Mouse (Mus musculus) limb, embryonic 13.5 days (tissue): ENCODE measurements around the gene Dennd1a. TPM values are rescaled to one million over a fixed set of nuclear protein-coding genes. Genes with fewer than 3 reads are reported as not detected.

Experiments used
- ATAC-seq: fragments of 200-750 bp; cut with Nextera tagmentation; 2 replicates; pipeline ENCODE4 v1.8.0; 2017; ENCODE audit warnings: low read depth, moderate number of reproducible peaks, moderate TSS enrichment; ENCODE audit not compliant: low FRiP score
- H3K27ac ChIP-seq: fragments of 300-500 bp; sonication (generic); 2 replicates; pipeline ENCODE4 v1.5.1; 2015; ENCODE audit warnings: inconsistent platforms, mild to moderate bottlenecking, moderate library complexity
- H3K27me3 ChIP-seq: fragments of 300-500 bp; sonication (generic); 2 replicates; pipeline ENCODE4 v1.6.1; 2015; ENCODE audit warnings: mild to moderate bottlenecking, inconsistent platforms
- H3K36me3 ChIP-seq: fragments of 300-500 bp; sonication (generic); 2 replicates; pipeline ENCODE4 v1.6.1; 2015; ENCODE audit warnings: inconsistent platforms, mild to moderate bottlenecking, moderate library complexity
- H3K4me1 ChIP-seq: fragments of 300-500 bp; sonication (generic); 2 replicates; pipeline ENCODE4 v1.6.1; 2015; ENCODE audit warnings: inconsistent platforms
- H3K4me2 ChIP-seq: fragments of 300-500 bp; sonication (generic); replicated peaks from 2 replicates; pipeline ENCODE4 v1.6.1; 2015; ENCODE audit warnings: inconsistent platforms, mild to moderate bottlenecking, moderate library complexity
- H3K4me3 ChIP-seq: fragments of 300-500 bp; sonication (generic); 2 replicates; pipeline ENCODE4 v1.5.1; 2015; ENCODE audit warnings: moderate library complexity, mild to moderate bottlenecking, inconsistent platforms
- H3K9ac ChIP-seq: fragments of 300-500 bp; sonication (generic); 2 replicates; pipeline ENCODE4 v1.6.1; 2015; ENCODE audit warnings: mild to moderate bottlenecking, inconsistent platforms
- H3K9me3 ChIP-seq: fragments of 300-500 bp; sonication (generic); 2 replicates; pipeline ENCODE4 v1.6.1; 2016; ENCODE audit warnings: inconsistent platforms
- WGBS: fragments of 180-500 bp; shearing (Covaris S2); methylation state at CpG from one replicate; pipeline ENCODE4 v1.1.7; 2015; 5-methylcytosine and 5-hydroxymethylcytosine counted together
- polyA plus RNA-seq: library from polyadenylated mRNA; unstranded; fragments of >200 nt; fragmentation: Nextera tagmentation; extraction: Ambion mirVana; gene quantifications from 2 replicates; pipeline ENCODE4 v1.2.1, GENCODE M21; 2015

Dennd1a gene
- polyA plus RNA-seq, 1 experiment from 2014 or later = 15.8 TPM

- H3K9me3 ChIP-seq = no peaks in the 10 kb centered on the region
- no peaks in the 10 kb centered on the region for H3K36me3 ChIP-seq
- no peak overlapping the region for H3K27ac ChIP-seq
- 50% methylated on average over 4 of the region's 4 CpGs for WGBS
- peaks cover 19% of the 10 kb centered on the region for H3K4me1 ChIP-seq
- no peak overlapping the region for H3K4me3 ChIP-seq
- ATAC-seq = no peak
- H3K9ac ChIP-seq = no peak overlapping the region
- H3K27me3 ChIP-seq = no peaks in the 10 kb centered on the region
- no peak overlapping the region for H3K4me2 ChIP-seq
Observed at GRCm38 (mm10) chr2:37872791-37873190, 414.4 kb downstream of the Dennd1a start.

GRCm38 (mm10) chr2:37869628-37870027 is 417.6 kb downstream of the Dennd1a start:
- peak; percentile 76; the same call in 1 of the 2 replicates for ATAC-seq
- no peak overlapping the region for H3K9ac ChIP-seq
- 13% methylated on average over 6 of the region's 6 CpGs for WGBS

DNA sequence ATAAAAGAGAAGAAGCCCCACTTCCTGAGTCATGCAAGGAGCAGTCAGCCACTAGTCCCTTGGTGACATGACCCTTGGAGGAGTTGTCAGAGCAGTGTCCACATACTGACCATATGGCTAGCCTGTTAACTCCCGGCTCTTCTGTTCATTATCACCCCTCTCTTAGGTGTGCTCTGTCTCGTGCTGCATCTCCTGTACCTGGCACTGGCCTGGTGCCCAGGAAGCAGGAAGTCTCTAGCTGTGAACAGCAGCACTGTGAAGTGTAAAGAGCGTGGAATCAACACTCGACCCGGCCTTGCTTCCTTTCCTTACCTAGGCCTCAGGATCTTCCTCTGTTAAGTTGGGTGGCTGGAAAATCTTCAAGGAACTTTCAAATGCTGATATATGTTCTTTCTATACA is 419.8 kb downstream of the Dennd1a start:
- 70% methylated on average over 5 of the region's 5 CpGs for WGBS

More at GRCm38 (mm10) chr2:37869628-37870027, 417.6 kb downstream of the Dennd1a start:
- Histone ChIP-seq H3K36me3 (no peaks in the 10 kb centered on the region; the same call in 1 of the 2 replicates), H3K4me1 (peaks cover 19% of the 10 kb centered on the region), H3K4me3 (no peak overlapping the region), H3K4me2 (no peak overlapping the region), H3K27ac (no peak overlapping the region), H3K27me3 (no peaks in the 10 kb centered on the region), H3K9me3 (no peaks in the 10 kb centered on the region)

GRCm38 (mm10) chr2:37857472-37857871 is 429.7 kb downstream of the Dennd1a start:
- no peak overlapping the region for H3K9ac ChIP-seq
- H3K4me1 ChIP-seq = peaks cover 13% of the 10 kb centered on the region
- WGBS = 94% methylated on average over 1 of the region's 1 CpGs
- no peak overlapping the region for H3K27ac ChIP-seq
- no peaks in the 10 kb centered on the region for H3K27me3 ChIP-seq
- no peak overlapping the region for H3K4me2 ChIP-seq
- no peaks in the 10 kb centered on the region for H3K9me3 ChIP-seq
- peaks cover 16% of the 10 kb centered on the region for H3K36me3 ChIP-seq
- H3K4me3 ChIP-seq = no peak overlapping the region
- no peak for ATAC-seq

More for the DNA sequence above, 419.8 kb downstream of the Dennd1a start:
- H3K9ac ChIP-seq = no peak overlapping the region
- H3K4me2 ChIP-seq = no peak overlapping the region
- H3K4me3 ChIP-seq = no peak overlapping the region
- no peaks in the 10 kb centered on the region for H3K27me3 ChIP-seq
- ATAC-seq = no peak
- H3K27ac ChIP-seq = no peak overlapping the region
- no peaks in the 10 kb centered on the region for H3K9me3 ChIP-seq
- no peaks in the 10 kb centered on the region; the same call in 1 of the 2 replicates for H3K36me3 ChIP-seq
- peaks cover 15% of the 10 kb centered on the region for H3K4me1 ChIP-seq

GRCm38 (mm10) chr2:37856955-37857354 is 430.2 kb downstream of the Dennd1a start:
- ATAC-seq = no peak
- 82% methylated on average over 3 of the region's 3 CpGs for WGBS
- H3K9ac ChIP-seq = no peak overlapping the region

DNA sequence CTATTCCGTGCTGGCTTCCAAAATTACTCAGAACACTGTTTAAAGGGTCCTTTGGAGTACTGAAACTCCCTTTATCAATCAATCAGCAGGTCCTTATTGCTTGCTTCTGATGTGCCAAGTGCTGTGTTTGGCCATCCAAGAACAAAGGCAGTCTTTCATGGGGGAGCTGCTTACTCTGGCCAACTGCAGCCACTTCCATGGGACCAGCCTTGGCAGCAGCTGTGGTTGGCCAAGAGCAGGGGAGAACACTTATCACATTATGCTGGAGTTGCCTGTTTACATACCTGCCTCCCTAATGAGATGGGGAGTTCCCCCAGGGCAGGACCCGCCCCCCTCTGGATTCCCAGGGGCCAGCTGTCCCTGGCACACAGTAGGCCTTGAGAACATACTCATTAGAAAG is 432.0 kb downstream of the Dennd1a start:
- no peak overlapping the region for H3K4me3 ChIP-seq
- peaks cover 29% of the 10 kb centered on the region for H3K4me1 ChIP-seq
- H3K4me2 ChIP-seq = no peak overlapping the region
- WGBS = 63% methylated on average over 2 of the region's 2 CpGs
- no peak overlapping the region for H3K9ac ChIP-seq
- no peaks in the 10 kb centered on the region for H3K9me3 ChIP-seq
- H3K27ac ChIP-seq = no peak overlapping the region
- no peaks in the 10 kb centered on the region for H3K27me3 ChIP-seq
- ATAC-seq = no peak
- H3K36me3 ChIP-seq = peaks cover 20% of the 10 kb centered on the region

More at GRCm38 (mm10) chr2:37856955-37857354, 430.2 kb downstream of the Dennd1a start:
- no peak overlapping the region for H3K27ac ChIP-seq
- H3K36me3 ChIP-seq = peaks cover 16% of the 10 kb centered on the region
- H3K9me3 ChIP-seq = no peaks in the 10 kb centered on the region
- H3K4me2 ChIP-seq = no peak overlapping the region
- peaks cover 14% of the 10 kb centered on the region for H3K4me1 ChIP-seq
- no peaks in the 10 kb centered on the region for H3K27me3 ChIP-seq
- H3K4me3 ChIP-seq = no peak overlapping the region

DNA sequence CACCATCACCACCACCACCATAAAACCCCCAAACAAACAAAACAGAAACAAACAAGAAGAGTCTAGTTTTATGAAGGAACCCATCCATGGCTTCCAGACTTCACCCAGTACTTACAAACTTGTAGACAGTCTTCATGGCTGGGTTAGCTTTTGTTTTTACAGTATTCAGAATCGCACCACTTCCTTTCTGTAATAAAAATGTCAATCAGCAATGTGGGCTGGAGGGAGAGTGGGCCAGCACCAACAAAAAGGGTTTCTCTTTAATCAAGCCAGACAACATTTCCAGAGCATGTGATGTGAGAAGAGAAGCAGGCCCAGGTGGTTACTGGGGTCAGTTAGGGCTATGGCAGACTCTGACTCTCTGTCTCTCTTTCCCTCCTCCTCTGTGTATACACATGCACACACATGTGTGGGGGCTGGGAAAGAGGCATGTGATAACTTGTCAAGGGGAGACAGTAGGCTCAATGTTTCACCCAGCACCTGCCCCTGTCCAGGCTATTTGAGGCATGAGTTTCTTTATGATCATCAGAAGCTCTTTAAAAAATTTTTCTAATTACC is 433.2 kb downstream of the Dennd1a start:
- H3K27me3 ChIP-seq = no peaks in the 10 kb centered on the region
- H3K4me3 ChIP-seq = no peak overlapping the region
- no peaks in the 10 kb centered on the region for H3K9me3 ChIP-seq
- no peak overlapping the region for H3K27ac ChIP-seq
- H3K36me3 ChIP-seq = peaks cover 20% of the 10 kb centered on the region
- H3K4me1 ChIP-seq = peaks cover 29% of the 10 kb centered on the region
- no peak overlapping the region for H3K4me2 ChIP-seq
- no peak overlapping the region for H3K9ac ChIP-seq
- no peak for ATAC-seq
- 32% methylated on average over 1 of the region's 1 CpGs for WGBS

GRCm38 (mm10) chr2:37850626-37851025 is 436.6 kb downstream of the Dennd1a start:
- ATAC-seq = no peak
- peaks cover 25% of the 10 kb centered on the region for H3K4me1 ChIP-seq
- no peak overlapping the region for H3K27ac ChIP-seq
- H3K27me3 ChIP-seq = no peaks in the 10 kb centered on the region
- H3K4me2 ChIP-seq = no peak overlapping the region
- no peak overlapping the region for H3K4me3 ChIP-seq
- no peaks in the 10 kb centered on the region for H3K9me3 ChIP-seq
- no peak overlapping the region for H3K9ac ChIP-seq
- WGBS = 67% methylated on average over 1 of the region's 1 CpGs
- 0 out of 2 replicates have a peak, but pooled peaks cover 8% of the 10 kb centered on the region for H3K36me3 ChIP-seq

DNA sequence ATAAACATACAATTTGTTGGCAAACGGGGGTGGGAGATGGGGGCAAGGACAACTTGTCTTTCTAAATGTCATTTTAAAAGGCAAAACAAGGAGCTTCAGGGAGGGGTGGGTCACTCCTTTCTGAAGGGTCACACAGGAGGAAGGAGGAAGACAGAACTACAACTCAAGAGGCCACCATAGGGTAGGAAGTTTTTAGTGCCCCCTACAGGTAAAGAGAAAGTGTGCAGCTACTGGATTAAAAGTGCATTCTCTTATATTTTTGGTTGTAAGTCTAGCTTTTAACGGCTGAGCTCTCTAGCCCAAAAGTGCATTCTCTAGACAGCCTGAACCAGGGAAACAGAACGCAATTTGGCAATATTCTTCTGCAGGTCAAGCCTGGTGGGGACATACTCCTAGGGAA is 437.8 kb downstream of the Dennd1a start:
- WGBS = 76% methylated on average over 3 of the region's 3 CpGs

DNA sequence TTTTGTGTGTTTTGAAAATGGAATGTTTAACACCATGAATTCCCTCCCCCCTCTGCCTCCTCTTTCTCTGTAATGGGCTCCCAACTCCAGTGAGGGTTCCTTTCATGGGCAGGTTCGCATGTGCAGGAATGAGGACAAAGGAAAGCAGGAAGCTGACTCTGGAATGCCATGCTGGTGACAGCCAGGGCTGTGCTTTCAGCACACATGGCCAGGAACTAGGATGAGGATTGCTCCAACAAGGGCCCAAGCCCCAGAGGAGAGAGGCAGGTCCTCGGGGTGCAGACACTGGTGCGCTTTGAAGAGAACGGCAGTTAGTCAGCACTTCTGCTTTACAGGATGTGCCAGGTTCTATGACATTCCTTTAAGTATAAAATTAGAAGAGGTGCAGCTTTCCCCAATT is 444.5 kb downstream of the Dennd1a start:
- Histone ChIP-seq H3K4me1 (peaks cover 19% of the 10 kb centered on the region), H3K27ac (0 out of 2 replicates have a peak overlapping the region, but pooled peaks have one; percentile 3), H3K27me3 (no peaks in the 10 kb centered on the region), H3K4me3 (no peak overlapping the region), H3K9me3 (no peaks in the 10 kb centered on the region), H3K36me3 (peaks cover 15% of the 10 kb centered on the region; the same call in 1 of the 2 replicates), H3K9ac (no peak overlapping the region), H3K4me2 (no peak overlapping the region)
- WGBS = 24% methylated on average over 4 of the region's 4 CpGs
- peak; percentile 70 for ATAC-seq

More for the DNA sequence above, 437.8 kb downstream of the Dennd1a start:
- Histone ChIP-seq H3K4me1 (peaks cover 22% of the 10 kb centered on the region), H3K27ac (no peak overlapping the region), H3K4me3 (no peak overlapping the region), H3K9me3 (no peaks in the 10 kb centered on the region), H3K27me3 (no peaks in the 10 kb centered on the region), H3K36me3 (peaks cover 9% of the 10 kb centered on the region; the same call in 1 of the 2 replicates), H3K4me2 (no peak overlapping the region), H3K9ac (no peak overlapping the region)
- no peak for ATAC-seq

DNA sequence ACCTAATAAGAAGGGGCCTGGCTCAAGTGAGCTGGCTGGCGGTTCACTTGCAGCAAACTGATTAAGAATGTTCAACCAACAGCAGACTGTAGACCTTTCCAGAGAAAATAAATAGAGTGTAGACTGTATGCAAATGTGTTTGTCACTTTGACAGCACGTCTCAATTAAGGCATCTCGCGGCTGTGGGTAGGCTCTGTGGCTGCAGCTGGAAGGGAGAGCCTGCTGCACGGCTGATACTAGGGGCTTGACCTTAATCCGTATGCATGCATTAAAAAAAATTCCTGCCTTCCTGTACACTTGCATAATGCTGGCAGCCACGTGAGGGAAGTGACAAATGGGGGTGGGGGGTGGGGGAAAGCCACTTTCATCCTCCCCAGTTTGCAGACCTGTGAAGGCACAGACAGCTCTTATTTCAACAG is 445.0 kb downstream of the Dennd1a start:
- Histone ChIP-seq H3K4me3 (no peak overlapping the region), H3K9me3 (no peaks in the 10 kb centered on the region), H3K27me3 (no peaks in the 10 kb centered on the region), H3K4me1 (peaks cover 19% of the 10 kb centered on the region), H3K4me2 (no peak overlapping the region), H3K9ac (no peak overlapping the region), H3K36me3 (peaks cover 15% of the 10 kb centered on the region; the same call in 1 of the 2 replicates), H3K27ac (peak overlapping the region; percentile 52; the same call in 1 of the 2 replicates)
- 9% methylated on average over 7 of the region's 7 CpGs for WGBS
- peak; percentile 58 for ATAC-seq

- peaks cover 15% of the 10 kb centered on the region; the same call in 1 of the 2 replicates for H3K36me3 ChIP-seq
- no peak for ATAC-seq
- no peak overlapping the region for H3K9ac ChIP-seq
- peaks cover 19% of the 10 kb centered on the region for H3K4me1 ChIP-seq
- H3K27me3 ChIP-seq = no peaks in the 10 kb centered on the region
- H3K9me3 ChIP-seq = no peaks in the 10 kb centered on the region
- no peak overlapping the region for H3K27ac ChIP-seq
- H3K4me3 ChIP-seq = no peak overlapping the region
- H3K4me2 ChIP-seq = no peak overlapping the region
Observed at GRCm38 (mm10) chr2:37839922-37840321, 447.3 kb downstream of the Dennd1a start.
